Mouse (Mus musculus): ENCODE measurements at regions not wholly inside any gene's neighbourhood (a gene's known extent, or its start where the extent isn't known, plus 50 kb on each side); places are given as distances from the start of the nearest gene placed in this dataset.

- Histone ChIP-seq H3K4me3 (ENCODE audit: low read depth, low read length) (no peak overlapping the region), H3K27me3 (ENCODE audit: control insufficient read depth, insufficient read depth, low read length) (no peaks in the 10 kb centered on the region), H3K4me2 (ENCODE audit: low read depth, low read length) (no peak overlapping the region), H3K9me3 (ENCODE audit: control insufficient read depth, low read length) (no peaks in the 10 kb centered on the region), H3K9ac (replicated peaks; ENCODE audit: low read depth, low read length) (no peak overlapping the region), H3K27ac (ENCODE audit: low read depth, low read length) (no peak overlapping the region), H3K4me1 (ENCODE audit: control insufficient read depth, insufficient read depth, low read length) (no peaks in the 10 kb centered on the region), H3K36me3 (ENCODE audit: control insufficient read depth, insufficient read depth, low read length) (no peaks in the 10 kb centered on the region)
- WGBS, result 80% methylated on average over 2 of the region's 2 CpGs
- no peak for ATAC-seq (ENCODE audit: low read depth)
These were observed 82.2 kb upstream of the Adra1d start for GRCm38 (mm10) chr2:131644166-131644858.

GRCm38 (mm10) chr2:131642456-131642855, 80.4 kb upstream of the Adra1d start:
- no peak overlapping the region for H3K9ac ChIP-seq (replicated peaks; ENCODE audit: low read depth, low read length)
- WGBS, result 70% methylated on average over 3 of the region's 3 CpGs
- H3K9me3 ChIP-seq (ENCODE audit: control insufficient read depth, low read length), result no peaks in the 10 kb centered on the region
- H3K36me3 ChIP-seq (ENCODE audit: control insufficient read depth, insufficient read depth, low read length), result no peaks in the 10 kb centered on the region
- H3K4me3 ChIP-seq (ENCODE audit: low read depth, low read length), result no peak overlapping the region
- H3K27me3 ChIP-seq (ENCODE audit: control insufficient read depth, insufficient read depth, low read length), result no peaks in the 10 kb centered on the region
- H3K27ac ChIP-seq (ENCODE audit: low read depth, low read length), result no peak overlapping the region
- no peak overlapping the region for H3K4me2 ChIP-seq (ENCODE audit: low read depth, low read length)
- H3K4me1 ChIP-seq (ENCODE audit: control insufficient read depth, insufficient read depth, low read length), result no peaks in the 10 kb centered on the region
- ATAC-seq (ENCODE audit: low read depth), result no peak

GRCm38 (mm10) chr2:131638996-131639605, 77.0 kb upstream of the Adra1d start:
- no peak overlapping the region for H3K4me2 ChIP-seq (ENCODE audit: low read depth, low read length)
- H3K4me1 ChIP-seq (ENCODE audit: control insufficient read depth, insufficient read depth, low read length), result no peaks in the 10 kb centered on the region
- no peak overlapping the region for H3K4me3 ChIP-seq (ENCODE audit: low read depth, low read length)
- 41% methylated on average over 3 of the region's 3 CpGs for WGBS
- no peak overlapping the region for H3K9ac ChIP-seq (replicated peaks; ENCODE audit: low read depth, low read length)
- no peaks in the 10 kb centered on the region for H3K36me3 ChIP-seq (ENCODE audit: control insufficient read depth, insufficient read depth, low read length)
- no peaks in the 10 kb centered on the region for H3K9me3 ChIP-seq (ENCODE audit: control insufficient read depth, low read length)
- peak; percentile 51; the same call in 1 of the 2 replicates for ATAC-seq (ENCODE audit: low read depth)
- H3K27me3 ChIP-seq (ENCODE audit: control insufficient read depth, insufficient read depth, low read length), result no peaks in the 10 kb centered on the region
- H3K27ac ChIP-seq (ENCODE audit: low read depth, low read length), result no peak overlapping the region

GRCm38 (mm10) chr2:131635791-131636190, 73.7 kb upstream of the Adra1d start:
- Histone ChIP-seq H3K36me3 (ENCODE audit: control insufficient read depth, insufficient read depth, low read length) (no peaks in the 10 kb centered on the region), H3K9me3 (ENCODE audit: control insufficient read depth, low read length) (no peaks in the 10 kb centered on the region), H3K4me3 (ENCODE audit: low read depth, low read length) (no peak overlapping the region), H3K27me3 (ENCODE audit: control insufficient read depth, insufficient read depth, low read length) (no peaks in the 10 kb centered on the region), H3K9ac (replicated peaks; ENCODE audit: low read depth, low read length) (no peak overlapping the region), H3K27ac (ENCODE audit: low read depth, low read length) (no peak overlapping the region), H3K4me1 (ENCODE audit: control insufficient read depth, insufficient read depth, low read length) (no peaks in the 10 kb centered on the region), H3K4me2 (ENCODE audit: low read depth, low read length) (no peak overlapping the region)
- WGBS, result 92% methylated on average over 2 of the region's 2 CpGs
- ATAC-seq (ENCODE audit: low read depth), result no peak

- no peak overlapping the region for H3K27ac ChIP-seq (ENCODE audit: low read depth, low read length)
- no peak for ATAC-seq (ENCODE audit: low read depth)
- H3K4me2 ChIP-seq (ENCODE audit: low read depth, low read length), result no peak overlapping the region
- WGBS, result 78% methylated on average over 4 of the region's 4 CpGs
- H3K36me3 ChIP-seq (ENCODE audit: control insufficient read depth, insufficient read depth, low read length), result no peaks in the 10 kb centered on the region
- H3K4me1 ChIP-seq (ENCODE audit: control insufficient read depth, insufficient read depth, low read length), result no peaks in the 10 kb centered on the region
- no peak overlapping the region for H3K9ac ChIP-seq (replicated peaks; ENCODE audit: low read depth, low read length)
- H3K9me3 ChIP-seq (ENCODE audit: control insufficient read depth, low read length), result no peaks in the 10 kb centered on the region
- H3K4me3 ChIP-seq (ENCODE audit: low read depth, low read length), result no peak overlapping the region
- no peaks in the 10 kb centered on the region for H3K27me3 ChIP-seq (ENCODE audit: control insufficient read depth, insufficient read depth, low read length)
These were observed 55.8 kb upstream of the Adra1d start for GRCm38 (mm10) chr2:131617916-131618315.

GRCm38 (mm10) chr2:131612486-131612885, 50.4 kb upstream of the Adra1d start:
- H3K4me3 ChIP-seq (ENCODE audit: low read depth, low read length), result no peak overlapping the region
- 74% methylated on average over 5 of the region's 5 CpGs for WGBS

More at GRCm38 (mm10) chr2:131612486-131612885, 50.4 kb upstream of the Adra1d start:
- Histone ChIP-seq H3K9ac (replicated peaks; ENCODE audit: low read depth, low read length) (no peak overlapping the region), H3K4me2 (ENCODE audit: low read depth, low read length) (no peak overlapping the region), H3K9me3 (ENCODE audit: control insufficient read depth, low read length) (no peaks in the 10 kb centered on the region), H3K4me1 (ENCODE audit: control insufficient read depth, insufficient read depth, low read length) (no peaks in the 10 kb centered on the region), H3K27ac (ENCODE audit: low read depth, low read length) (no peak overlapping the region), H3K36me3 (ENCODE audit: control insufficient read depth, insufficient read depth, low read length) (no peaks in the 10 kb centered on the region), H3K27me3 (ENCODE audit: control insufficient read depth, insufficient read depth, low read length) (no peaks in the 10 kb centered on the region)
- no peak for ATAC-seq (ENCODE audit: low read depth)
